Mouse (Mus musculus): ENCODE results near the gene Sele. TPM values are rescaled to one million over a fixed set of nuclear protein-coding genes. Genes with fewer than 3 reads are reported as not detected.

Gene Sele
- total RNA-seq, 2 experiments from 2014 or later, result not detected

DNA sequence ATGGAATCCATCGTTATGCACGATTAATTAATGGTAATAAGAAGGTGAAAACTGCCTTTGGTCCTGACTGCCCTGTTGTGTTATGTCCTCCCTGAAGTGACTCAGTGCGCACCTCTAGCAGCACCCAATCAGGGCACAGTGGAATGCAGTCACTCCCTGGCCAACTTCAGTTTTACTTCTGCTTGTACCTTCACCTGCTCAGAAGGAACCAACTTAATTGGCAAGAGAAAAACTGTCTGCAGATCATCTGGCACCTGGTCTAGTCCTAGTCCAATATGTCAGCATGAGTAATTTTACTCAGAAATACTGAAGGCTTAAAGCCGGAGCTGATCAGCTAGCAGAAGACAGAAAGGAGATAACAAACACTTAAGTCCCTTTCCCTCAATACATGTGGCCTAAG, 22.4 kb downstream of the Sele start:
- intact Hi-C loops (cut with DNase I; ENCODE audit: low total_unique reads), result no loop called here
- DNase-seq, result no peak

DNA sequence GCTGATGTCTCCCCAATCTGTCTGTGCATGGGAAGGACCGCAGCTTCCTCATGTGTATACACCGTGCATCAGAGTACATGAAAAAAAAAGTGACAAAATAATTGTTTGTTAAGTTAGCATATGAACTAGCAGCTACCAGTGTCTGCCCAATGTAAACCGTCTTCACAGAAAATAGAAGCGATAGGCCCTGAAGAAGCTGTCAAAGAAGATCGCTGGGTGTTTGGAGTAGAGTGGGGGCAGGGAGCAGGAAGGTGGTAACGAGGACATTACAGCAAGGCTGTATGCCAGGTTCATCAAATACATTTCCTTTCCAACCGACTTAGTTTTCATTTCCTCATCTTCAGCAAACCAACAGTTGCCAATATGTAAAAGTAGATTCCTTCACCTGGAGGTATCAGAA, 23.1 kb downstream of the Sele start:
- intact Hi-C loops (cut with DNase I; ENCODE audit: low total_unique reads), result no loop called here
- DNase-seq, result no peak

DNA sequence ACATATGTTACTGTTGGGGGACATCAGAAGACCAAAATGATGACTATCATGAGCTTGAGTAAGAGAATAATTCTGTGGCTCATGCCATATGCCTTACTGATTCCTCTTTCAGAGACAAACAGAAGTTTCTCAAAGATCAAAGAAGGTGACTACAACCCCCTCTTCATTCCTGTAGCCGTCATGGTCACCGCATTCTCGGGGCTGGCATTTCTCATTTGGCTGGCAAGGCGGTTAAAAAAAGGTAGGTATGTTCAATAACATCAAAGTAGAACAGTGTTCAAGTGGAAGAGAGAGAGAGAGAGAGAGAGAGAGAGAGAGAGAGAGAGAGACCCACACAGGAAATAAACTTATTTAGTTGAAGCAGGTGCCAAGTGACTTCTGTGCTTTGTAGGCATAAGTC, 24.0 kb downstream of the Sele start:
- intact Hi-C loops (cut with DNase I; ENCODE audit: low total_unique reads), result no loop called here
- no peak for DNase-seq

DNA sequence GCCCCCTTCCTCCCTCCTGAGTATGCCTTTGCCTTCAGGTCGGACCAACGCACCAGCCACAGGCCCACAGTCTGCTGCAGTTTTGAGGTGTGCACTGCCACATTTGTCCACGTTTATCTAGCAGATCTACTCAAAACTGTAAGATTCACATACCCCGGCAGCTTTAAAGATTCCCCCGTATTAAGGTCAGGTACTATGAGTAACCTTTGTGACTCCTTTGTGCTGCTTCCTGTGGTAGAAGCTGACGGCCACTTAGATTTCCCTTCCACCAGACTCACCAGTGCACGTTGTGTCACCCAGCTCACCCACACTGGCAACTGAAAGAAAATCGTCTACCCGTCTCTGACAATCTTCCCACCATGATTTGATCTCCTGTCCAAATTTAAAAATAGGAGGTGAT, 25.1 kb downstream of the Sele start:
- no peak for DNase-seq
- intact Hi-C loops (cut with DNase I; ENCODE audit: low total_unique reads), result no loop called here

DNA sequence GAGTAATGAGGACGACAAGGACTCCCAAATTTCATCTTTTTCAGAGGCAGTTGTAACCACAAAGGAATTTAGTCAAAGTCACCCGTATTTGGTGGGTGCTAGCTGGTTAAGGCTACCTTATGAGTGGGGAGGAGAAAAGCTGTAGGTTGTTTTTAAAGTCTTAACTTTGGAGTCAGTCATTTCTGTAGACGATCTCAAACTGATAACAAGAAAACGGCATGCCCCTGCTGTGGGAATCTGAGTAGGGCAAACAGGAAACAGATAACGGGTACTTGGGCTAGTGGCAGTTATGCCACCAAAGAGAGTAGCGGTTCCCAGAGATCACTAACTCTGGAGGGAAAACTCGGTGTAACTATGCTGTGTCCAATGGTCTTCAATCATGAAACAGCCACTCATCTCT, 25.8 kb downstream of the Sele start:
- no peak for DNase-seq
- intact Hi-C loops (cut with DNase I; ENCODE audit: low total_unique reads), result no loop called here

DNA sequence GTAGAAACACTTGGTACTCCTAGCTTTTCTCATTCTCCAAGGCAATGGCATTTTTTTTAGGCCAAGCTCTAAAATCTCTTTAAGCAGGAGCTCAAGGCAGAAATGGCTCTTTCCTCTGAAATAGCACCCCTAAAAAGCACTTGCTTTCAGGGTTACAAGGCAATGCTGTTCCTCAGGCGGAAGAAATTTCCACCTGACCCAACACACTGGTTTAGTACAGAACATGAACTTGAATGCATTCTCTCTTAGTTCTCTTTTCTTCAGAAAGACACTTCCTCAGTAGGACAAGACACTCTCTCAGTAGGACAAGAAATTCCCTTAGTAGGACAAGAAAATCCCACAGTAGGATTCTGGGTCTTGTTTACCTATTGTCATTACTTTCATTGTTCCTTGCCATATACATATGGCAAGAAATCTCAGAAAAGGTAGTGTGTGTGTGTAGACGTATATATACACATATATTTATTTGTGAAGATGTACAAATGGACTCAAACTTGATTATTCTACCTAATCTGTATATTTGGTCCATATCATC, 26.6 kb downstream of the Sele start:
- DNase-seq, result no peak
- intact Hi-C loops (cut with DNase I; ENCODE audit: low total_unique reads), result no loop called here

DNA sequence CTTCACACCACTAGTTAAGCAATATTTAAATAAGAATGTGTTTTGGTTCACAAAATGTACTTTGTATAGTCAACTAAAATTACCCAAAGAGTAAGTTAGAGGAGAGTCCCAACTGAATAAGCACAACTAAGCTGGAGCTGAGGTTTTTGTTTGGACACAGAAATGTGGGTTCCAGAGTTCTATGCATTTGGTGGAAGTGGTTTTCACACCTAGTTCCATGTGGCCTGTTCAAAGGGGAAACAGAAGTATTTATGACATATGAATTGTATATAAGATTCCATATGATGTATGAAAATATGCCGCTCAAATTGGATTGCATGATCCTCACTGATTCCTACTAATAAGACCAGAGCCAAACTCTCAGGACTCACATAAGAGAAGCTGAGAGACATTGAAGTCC, 27.4 kb downstream of the Sele start:
- intact Hi-C loops (cut with DNase I; ENCODE audit: low total_unique reads), result no loop called here
- DNase-seq, result no peak

DNA sequence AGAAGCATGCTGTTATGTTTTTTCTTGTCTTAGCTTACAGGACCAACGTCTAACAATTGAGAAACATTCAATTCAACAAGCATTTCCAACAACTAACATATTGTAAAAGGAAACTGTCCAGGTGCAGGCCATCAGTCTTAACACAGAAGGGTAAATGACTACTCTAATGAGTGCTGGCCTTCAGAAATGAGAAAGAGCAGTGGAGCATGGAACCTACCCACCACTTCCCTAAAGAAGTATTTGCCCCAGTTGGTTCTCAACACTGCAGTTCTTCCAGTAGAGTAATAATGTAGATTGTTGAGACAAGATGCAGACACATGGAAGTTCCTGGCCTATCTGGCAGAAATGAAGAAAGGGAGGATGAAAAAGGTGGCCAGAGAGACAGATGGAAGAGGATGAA, 28.4 kb downstream of the Sele start:
- no peak for DNase-seq
- intact Hi-C loops (cut with DNase I; ENCODE audit: low total_unique reads), result no loop called here

DNA sequence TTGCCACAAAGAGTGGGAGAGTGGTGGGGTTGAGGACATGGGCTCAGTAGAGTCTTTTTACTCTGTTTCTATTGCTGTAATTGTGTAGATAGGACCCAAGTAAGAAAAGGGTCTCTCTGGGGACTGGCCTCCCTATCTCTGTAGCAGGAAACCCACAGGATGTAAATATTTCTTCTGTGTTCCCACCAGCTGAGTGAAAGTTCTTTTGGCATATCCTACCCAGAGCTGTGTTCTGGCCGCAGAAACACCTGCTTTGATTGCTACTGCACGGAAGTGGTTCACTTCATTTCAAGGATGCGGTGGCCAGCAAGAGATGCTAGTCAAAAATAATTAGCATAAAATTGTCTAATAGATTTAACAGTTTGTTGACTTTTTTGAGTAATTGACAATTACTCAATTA, 29.0 kb downstream of the Sele start:
- DNase-seq, result no peak
- intact Hi-C loops (cut with DNase I; ENCODE audit: low total_unique reads), result no loop called here

DNA sequence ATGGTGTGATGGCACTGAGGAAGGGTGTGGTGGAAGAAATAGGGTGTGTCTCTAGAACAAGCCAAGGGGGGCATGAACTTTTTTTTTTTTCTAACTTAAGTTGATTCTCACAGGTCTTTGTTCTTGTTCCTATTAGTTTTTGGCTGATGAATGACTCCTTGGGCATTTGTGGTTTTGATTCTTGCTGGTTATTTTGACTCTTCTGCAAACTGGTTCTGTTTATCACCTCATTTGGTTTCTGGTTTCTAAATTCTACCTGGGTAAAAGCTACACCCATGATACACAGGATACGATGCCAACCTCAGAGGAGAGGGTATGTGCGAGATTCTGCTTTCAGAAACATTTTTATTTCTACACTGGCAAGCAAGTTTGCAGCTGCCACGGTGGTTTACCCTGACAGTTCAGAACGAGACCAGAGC, 30.3 kb downstream of the Sele start:
- intact Hi-C loops (cut with DNase I; ENCODE audit: low total_unique reads), result no loop called here
- no peak for DNase-seq

DNA sequence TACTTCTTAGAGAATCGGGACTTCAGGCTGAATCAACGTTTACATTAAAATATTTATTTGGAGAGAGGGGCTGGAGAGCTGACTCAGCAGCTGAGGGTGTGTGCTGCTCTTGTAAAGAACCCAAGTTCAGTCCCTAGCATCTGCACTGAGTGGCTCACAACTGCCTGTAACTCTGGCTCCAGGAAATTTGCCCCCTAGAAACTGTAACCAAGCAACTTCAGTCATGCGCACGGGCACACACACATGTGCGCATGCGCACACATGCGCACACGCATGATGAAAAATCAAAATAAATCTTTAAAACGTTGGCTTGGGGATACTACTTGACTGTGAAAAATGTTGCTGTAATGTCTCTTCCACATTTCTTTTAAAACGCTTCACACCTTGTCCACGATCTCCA, 31.1 kb downstream of the Sele start:
- DNase-seq, result no peak
- intact Hi-C loops (cut with DNase I; ENCODE audit: low total_unique reads), result no loop called here

DNA sequence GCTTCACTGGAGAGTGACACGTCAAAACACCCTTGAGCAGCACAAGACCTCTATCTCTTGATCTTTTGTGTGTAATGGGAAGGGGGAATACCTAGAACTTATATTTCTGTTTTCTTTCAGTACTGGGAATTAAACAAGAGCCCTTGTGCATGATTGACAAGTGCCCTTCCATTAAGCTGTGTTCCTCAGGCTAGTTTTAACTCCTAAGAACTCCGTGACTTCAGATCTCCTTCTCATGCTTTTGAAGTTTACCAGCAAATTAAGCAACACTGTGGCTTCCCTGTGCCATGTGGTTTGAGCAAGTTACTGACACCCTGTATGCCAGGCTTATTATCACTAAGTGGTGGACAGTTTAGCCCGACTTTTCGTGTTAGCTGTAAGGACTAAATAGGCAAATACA, 35.0 kb downstream of the Sele start:
- DNase-seq, result no peak
- intact Hi-C loops (cut with DNase I; ENCODE audit: low total_unique reads), result no loop called here

DNA sequence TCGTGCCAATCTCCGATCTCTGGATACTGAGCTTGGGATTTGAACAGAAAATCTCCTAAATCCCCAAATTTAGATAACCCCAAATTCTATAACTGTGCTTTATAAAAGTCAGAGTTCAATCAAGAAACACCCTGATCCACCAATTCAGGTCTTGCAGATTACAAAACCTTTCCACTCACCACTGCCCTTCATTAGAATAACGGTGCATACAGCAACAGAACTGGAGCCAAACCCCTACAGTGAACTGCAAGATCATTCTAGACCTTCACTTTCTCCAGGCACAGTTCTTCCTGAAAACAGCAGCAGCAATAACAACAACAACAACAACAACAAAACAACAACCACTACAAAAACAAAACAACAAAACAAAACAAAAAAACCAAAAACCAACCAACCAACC, 38.8 kb downstream of the Sele start:
- intact Hi-C loops (cut with DNase I; ENCODE audit: low total_unique reads), result no loop called here
- no peak for DNase-seq

DNA sequence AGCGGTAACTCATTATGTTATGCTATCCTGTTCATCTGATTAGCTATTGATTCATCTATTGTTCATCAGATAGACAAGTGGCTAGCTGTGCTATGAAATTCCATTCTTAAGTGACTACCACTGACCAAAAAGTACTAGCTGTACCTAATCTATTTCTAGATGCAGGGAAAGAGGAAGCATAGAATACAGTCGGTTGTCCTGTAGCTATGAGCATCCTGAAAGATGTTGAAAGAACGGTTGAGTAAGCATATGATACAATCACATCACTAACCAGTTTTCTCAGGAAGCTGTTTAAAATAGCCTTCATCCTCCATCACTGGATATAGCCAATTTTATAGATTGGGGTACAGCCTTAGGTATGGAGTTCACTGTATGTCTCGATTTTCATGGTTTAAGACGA, 39.8 kb downstream of the Sele start:
- DNase-seq, result no peak
- intact Hi-C loops (cut with DNase I; ENCODE audit: low total_unique reads), result no loop called here

DNA sequence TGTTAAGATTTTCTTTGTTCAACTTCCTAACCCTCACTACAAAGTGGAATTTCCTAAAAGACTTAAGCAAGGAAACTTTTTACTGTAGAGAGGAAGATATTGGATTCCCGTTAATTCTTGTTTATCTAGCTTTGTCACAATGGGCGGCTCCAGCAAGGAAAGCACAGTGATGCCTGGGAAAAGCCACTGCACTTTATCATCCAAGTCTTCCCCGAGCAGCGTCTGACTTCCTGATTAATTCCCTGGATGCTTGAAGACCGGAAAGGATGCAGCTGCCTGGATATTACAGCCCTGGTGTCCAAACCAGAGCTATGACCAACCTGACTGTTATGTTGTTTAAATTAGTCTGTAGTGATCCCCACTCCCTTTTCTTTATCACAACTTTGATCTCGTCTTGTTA, 48.7 kb downstream of the Sele start:
- DNase-seq, result no peak
- intact Hi-C loops (cut with DNase I; ENCODE audit: low total_unique reads), result no loop called here

DNA sequence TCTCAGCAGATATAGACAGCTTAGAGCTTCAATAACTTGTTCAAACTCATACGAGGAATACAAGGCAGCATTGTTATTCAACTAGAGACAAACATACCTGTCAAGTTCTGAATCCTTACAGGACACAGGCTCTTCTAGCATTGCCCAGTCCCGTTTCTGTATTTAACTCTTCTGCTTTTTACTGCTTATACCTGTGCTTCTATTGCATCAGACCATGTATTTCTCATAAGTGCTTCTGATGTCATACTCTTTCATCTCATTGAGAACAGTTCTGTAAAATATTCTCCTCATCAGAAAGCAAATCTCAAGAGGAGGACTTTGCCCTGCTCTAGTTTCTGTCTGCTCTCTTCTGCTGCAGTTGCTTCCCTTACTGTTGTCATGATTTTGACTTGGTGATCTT, 49.9 kb downstream of the Sele start:
- intact Hi-C loops (cut with DNase I; ENCODE audit: low total_unique reads), result no loop called here
- DNase-seq, result no peak

DNA sequence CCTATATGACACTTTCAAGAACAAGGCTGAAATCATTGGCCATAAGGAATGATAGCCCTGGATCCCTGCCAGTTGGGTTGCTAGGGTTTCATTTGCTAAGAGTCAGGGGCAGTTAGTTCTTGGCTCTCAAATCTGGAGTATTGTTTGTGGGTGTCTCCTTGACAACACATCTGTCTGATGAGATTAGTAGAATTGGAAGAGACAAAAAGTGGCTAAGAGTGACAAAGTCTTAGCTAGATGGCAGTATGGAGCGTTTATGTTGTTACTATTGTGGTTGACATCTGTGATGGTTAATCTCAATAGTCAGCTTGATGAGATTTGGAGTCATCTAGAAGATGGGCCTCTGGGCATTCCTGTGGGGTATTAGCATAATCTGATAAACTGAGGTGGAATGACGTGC, 50.3 kb downstream of the Sele start:
- intact Hi-C loops (cut with DNase I; ENCODE audit: low total_unique reads), result no loop called here
- DNase-seq, result no peak

Other genes starting within 250 kb of the Sele start
- gene Scyl3, start 119.1 kb upstream of the Sele start, total RNA-seq (2021), result 1 to 10 TPM; 4.0 to 5.2 TPM
- gene BC055324, start 53.4 kb upstream of the Sele start, total RNA-seq (2021), result 1 to 10 TPM in 1 of 2 experiments, under 1 TPM in 1; 0.62 to 1.2 TPM
- 1 to 10 TPM; 2.8 to 3.3 TPM for gene Mettl18, start 53.3 kb upstream of the Sele start, total RNA-seq (2021)
- gene Sell, start 13.7 kb downstream of the Sele start, total RNA-seq (2021), result under 1 TPM; 0.24 to 0.29 TPM
- gene Selp, start 67.0 kb downstream of the Sele start, total RNA-seq (2021), result 1 to 10 TPM in 1 of 2 experiments, under 1 TPM in 1; 0.31 to 1.1 TPM
- gene F5, start 103.6 kb downstream of the Sele start, total RNA-seq (2021), result under 1 TPM; 0.07 to 0.14 TPM
- 1 to 10 TPM; 1.8 to 2.6 TPM for gene Slc19a2, start 200.8 kb downstream of the Sele start, total RNA-seq (2021)
- 1 to 10 TPM; 5.5 to 5.7 TPM for gene Ccdc181, start 227.4 kb downstream of the Sele start, total RNA-seq (2021)